Mouse (Mus musculus): ENCODE results near the gene Exosc2.

The Exosc2 gene

DNA sequence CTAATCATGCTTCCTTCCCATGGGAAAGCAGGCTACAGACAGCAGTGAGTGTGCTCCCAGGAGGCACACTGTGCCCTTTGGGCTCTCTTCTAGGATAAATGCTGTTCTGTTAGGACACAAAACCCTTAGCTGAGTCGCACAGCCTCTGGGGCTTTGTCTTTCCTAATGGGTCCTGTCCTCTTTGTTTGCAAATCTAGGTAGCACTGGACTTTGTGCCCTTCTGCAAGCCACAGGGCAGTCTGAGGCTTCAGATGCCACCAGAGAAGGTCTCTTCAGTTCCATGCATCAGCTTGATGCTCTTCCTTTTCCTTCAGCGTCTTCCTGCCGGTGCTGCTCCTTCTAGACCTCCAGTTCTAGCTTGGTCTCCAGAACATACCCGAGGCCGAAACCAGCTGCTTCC lies 60.1 kb downstream of the Exosc2 start:
- no peak for DNase-seq

Measured in cerebellum, adult 8-10 months (tissue).